Mouse (Mus musculus) liver, adult 2 months (tissue): Measurements from ENCODE around the gene Rasgrf1. TPM values are rescaled to one million over a fixed set of nuclear protein-coding genes. Genes with fewer than 3 reads are reported as not detected.

Experiments
- DNase-seq: peaks from one replicate; pipeline ENCODE4 v3.0.0-alpha.2; 2011; ENCODE audit warnings: low read depth, low spot score; ENCODE audit errors: extremely low read depth
- H3K27ac ChIP-seq: fragments of 200-500 bp; replicated peaks from 2 replicates; pipeline ENCODE4 v1.5.1; 2012; ENCODE audit warnings: low read depth, mild to moderate bottlenecking, control low read depth, inconsistent platforms, low read length; ENCODE audit not compliant: insufficient read depth
- H3K27me3 ChIP-seq: fragments of 200-500 bp; 2 replicates; pipeline ENCODE4 v1.6.1; 2012; ENCODE audit warnings: mild to moderate bottlenecking, moderate library complexity, low read length, inconsistent platforms; ENCODE audit not compliant: control insufficient read depth, insufficient read depth
- H3K36me3 ChIP-seq: fragments of 200-500 bp; 2 replicates; pipeline ENCODE4 v1.6.1; 2012; ENCODE audit warnings: low read length, inconsistent platforms; ENCODE audit not compliant: control insufficient read depth, insufficient read depth
- H3K4me1 ChIP-seq: fragments of 200-500 bp; 2 replicates; pipeline ENCODE4 v1.6.1; 2011; ENCODE audit warnings: low read length; ENCODE audit not compliant: control insufficient read depth, insufficient read depth
- H3K4me3 ChIP-seq: fragments of 200-500 bp; 2 replicates; pipeline ENCODE4 v1.5.1; 2011; ENCODE audit warnings: low read depth, mild to moderate bottlenecking, control low read depth, low read length, moderate library complexity; ENCODE audit not compliant: insufficient read depth
- H3K79me2 ChIP-seq: fragments of 200-500 bp; 2 replicates; pipeline ENCODE4 v1.6.1; 2012; ENCODE audit warnings: inconsistent platforms, mild to moderate bottlenecking, low read length, moderate library complexity; ENCODE audit not compliant: control insufficient read depth, insufficient read depth
- H3K9ac ChIP-seq: fragments of 200-500 bp; 2 replicates; pipeline ENCODE4 v1.6.1; 2012; ENCODE audit warnings: low read depth, mild to moderate bottlenecking, control low read depth, inconsistent platforms, low read length
- CTCF ChIP-seq: fragments of 200-500 bp; IDR thresholded peaks from 2 replicates; pipeline ENCODE4 v1.5.1; 2011; ENCODE audit warnings: low read depth, low read length, control low read depth
- POLR2A ChIP-seq: fragments of 200-500 bp; IDR thresholded peaks from 2 replicates; pipeline ENCODE4 v1.6.1; 2011; ENCODE audit warnings: low read length, control low read depth; ENCODE audit not compliant: insufficient read depth; ENCODE audit errors: extremely low read depth
- WGBS: fragments of 180-500 bp; shearing (Covaris S2); methylation state at CpG from one replicate; pipeline ENCODE4 v1.1.7; 2018; 5-methylcytosine and 5-hydroxymethylcytosine counted together
- polyA plus RNA-seq: library from polyadenylated mRNA; depleted of rRNA; stranded (reverse); fragments of >200 nt; gene quantifications from 2 replicates; pipeline ENCODE4 v1.2.3, GENCODE M21; 2012
- total RNA-seq: library from RNA; depleted of rRNA; stranded (reverse); fragments of >200 nt; gene quantifications from 2 replicates; pipeline ENCODE4 v1.2.3, GENCODE M21; 2014

Rasgrf1 gene
- total and polyA plus RNA-seq, 2 experiments: 0.09 TPM; not detected in 1

DNA sequence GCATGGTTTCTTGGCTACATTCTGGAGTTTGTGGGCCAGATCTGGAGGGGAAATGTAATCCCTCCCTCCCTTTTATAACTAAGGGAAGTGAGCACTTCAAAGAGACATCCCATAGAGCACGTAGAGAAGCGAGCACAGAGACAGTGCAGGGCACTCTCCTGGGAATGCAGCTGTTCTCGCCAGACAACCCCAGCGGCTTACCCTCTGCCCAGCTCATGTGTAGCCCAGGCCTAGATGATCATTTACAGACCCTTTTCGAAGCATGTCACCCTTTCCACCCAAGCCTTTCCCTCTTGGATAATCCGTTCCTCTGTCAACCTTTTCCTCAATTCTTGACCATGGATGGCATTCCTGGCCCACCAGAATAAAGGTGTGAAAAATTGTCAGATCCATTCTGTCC, 106.5 kb downstream of the Rasgrf1 start:
- Histone ChIP-seq H3K36me3 (no peaks in the 10 kb centered on the region), H3K4me3 (no peak overlapping the region), H3K79me2 (no peaks in the 10 kb centered on the region), H3K27me3 (no peaks in the 10 kb centered on the region), H3K4me1 (no peaks in the 10 kb centered on the region), H3K9ac (no peak overlapping the region), H3K27ac (no peak overlapping the region)
- no peak for TF ChIP-seq CTCF
- TF ChIP-seq POLR2A: no peak
- WGBS: 83% methylated on average over 6 of the region's 6 CpGs
- no peak for DNase-seq

DNA sequence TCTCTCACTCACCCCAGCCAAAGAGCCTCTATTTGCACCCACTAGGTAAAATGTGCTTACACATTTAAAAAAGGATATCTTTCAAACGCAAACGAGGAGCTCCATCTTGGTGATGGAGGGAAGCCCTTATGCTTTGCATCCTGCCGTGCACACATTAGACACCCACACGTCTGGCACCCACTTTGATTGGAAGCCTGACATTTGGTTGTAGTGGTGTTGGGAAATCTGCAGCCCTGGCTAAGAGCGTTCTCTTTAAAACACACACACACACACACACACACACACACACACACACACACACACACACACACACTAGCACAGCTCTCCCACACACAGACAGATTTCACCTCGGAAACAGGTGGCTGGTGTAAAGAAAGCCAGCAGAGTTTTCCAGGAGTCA, 111.2 kb downstream of the Rasgrf1 start:
- H3K79me2 ChIP-seq: no peaks in the 10 kb centered on the region
- TF ChIP-seq POLR2A: no peak
- TF ChIP-seq CTCF: no peak
- no peak overlapping the region for H3K4me3 ChIP-seq
- 57% methylated on average over 6 of the region's 6 CpGs for WGBS
- H3K4me1 ChIP-seq: no peaks in the 10 kb centered on the region
- no peaks in the 10 kb centered on the region for H3K36me3 ChIP-seq
- H3K9ac ChIP-seq: no peak overlapping the region
- DNase-seq: no peak
- no peaks in the 10 kb centered on the region for H3K27me3 ChIP-seq
- no peak overlapping the region for H3K27ac ChIP-seq

GRCm38 (mm10) chr9:90021442-90021841, 111.7 kb downstream of the Rasgrf1 start:
- DNase-seq: peak; percentile 13
- TF ChIP-seq POLR2A: no peak
- TF ChIP-seq CTCF: no peak
- Histone ChIP-seq H3K4me1 (no peaks in the 10 kb centered on the region), H3K4me3 (no peak overlapping the region), H3K27ac (no peak overlapping the region), H3K9ac (no peak overlapping the region), H3K36me3 (no peaks in the 10 kb centered on the region), H3K27me3 (no peaks in the 10 kb centered on the region), H3K79me2 (no peaks in the 10 kb centered on the region)
- WGBS: 82% methylated on average over 4 of the region's 4 CpGs

GRCm38 (mm10) chr9:90027709-90028108, 118.0 kb downstream of the Rasgrf1 start:
- Histone ChIP-seq H3K4me3 (no peak overlapping the region), H3K27ac (no peak overlapping the region), H3K27me3 (no peaks in the 10 kb centered on the region), H3K36me3 (no peaks in the 10 kb centered on the region), H3K4me1 (no peaks in the 10 kb centered on the region), H3K79me2 (no peaks in the 10 kb centered on the region), H3K9ac (no peak overlapping the region)
- 95% methylated on average over 6 of the region's 6 CpGs for WGBS
- no peak for DNase-seq
- TF ChIP-seq POLR2A (no peak), CTCF (peak; percentile 47)

DNA sequence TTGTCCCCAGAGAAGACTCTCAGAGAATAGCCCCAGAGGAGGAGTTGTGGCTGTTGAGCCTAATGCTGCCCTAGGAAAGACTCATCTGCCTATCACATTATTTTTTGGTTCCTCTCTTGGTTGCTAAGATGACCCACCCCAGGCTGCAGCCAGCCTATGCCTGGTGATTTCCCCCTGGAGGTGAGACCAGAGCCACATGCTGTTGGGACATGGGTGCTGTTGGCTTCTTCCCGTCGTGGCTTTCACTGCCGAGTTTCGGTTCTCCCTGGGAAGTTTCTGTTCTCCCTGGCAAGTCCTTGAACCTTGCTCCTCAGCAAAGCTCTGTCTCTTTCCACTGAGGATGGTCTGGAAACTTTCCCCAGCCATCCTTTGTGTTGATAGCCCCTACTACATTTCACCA, 124.2 kb downstream of the Rasgrf1 start:
- Histone ChIP-seq H3K4me1 (no peaks in the 10 kb centered on the region), H3K79me2 (no peaks in the 10 kb centered on the region), H3K27ac (no peak overlapping the region; the same call in 1 of the 2 replicates), H3K36me3 (no peaks in the 10 kb centered on the region), H3K9ac (no peak overlapping the region), H3K4me3 (no peak overlapping the region), H3K27me3 (no peaks in the 10 kb centered on the region)
- TF ChIP-seq CTCF (no peak), POLR2A (no peak)
- DNase-seq: peak; percentile 42
- WGBS: 75% methylated on average over 4 of the region's 4 CpGs

- Histone ChIP-seq H3K4me1 (no peaks in the 10 kb centered on the region), H3K27ac (no peak overlapping the region), H3K79me2 (no peaks in the 10 kb centered on the region), H3K36me3 (no peaks in the 10 kb centered on the region), H3K27me3 (no peaks in the 10 kb centered on the region), H3K4me3 (no peak overlapping the region), H3K9ac (no peak overlapping the region)
- DNase-seq: no peak
- WGBS: 91% methylated on average over 2 of the region's 2 CpGs
- TF ChIP-seq POLR2A (no peak), CTCF (no peak)
Observed at GRCm38 (mm10) chr9:90035168-90035567, 125.5 kb downstream of the Rasgrf1 start.
